Mouse (Mus musculus): ENCODE measurements around the gene Slitrk5.
"Not testable (repeated sequence)": the region's sequence is repeated elsewhere in the genome, so short reads cannot be mapped to it uniquely, and the experiment has no call there.

Gene Slitrk5

GRCm38 (mm10) chr14:111674664-111675147, at the start of gene Slitrk5:
TSS of gene Slitrk5 (plus strand) at chr14:111675097.
- peak; percentile 94 to 98 for DNase-seq (ENCODE audit: low spot score in 2 of 2)

DNA sequence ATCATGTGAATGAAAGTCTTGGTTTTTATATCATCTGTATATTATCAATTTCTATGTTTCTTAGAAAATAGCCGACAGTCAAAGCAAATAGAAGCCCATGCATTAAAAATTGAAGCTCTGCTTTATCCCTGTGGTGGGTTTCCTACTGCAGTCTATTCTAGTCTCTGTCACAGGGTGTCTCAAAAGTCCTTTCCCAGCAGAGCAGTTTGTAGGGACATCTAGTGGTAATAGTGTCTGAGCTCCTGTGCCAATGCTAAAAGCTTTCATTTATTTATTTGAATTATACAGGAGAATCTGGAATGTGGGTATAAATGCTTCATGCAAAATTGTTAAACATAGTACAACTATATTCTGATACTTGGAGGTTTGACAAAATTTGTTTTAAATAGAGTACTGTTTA, 2.0 kb upstream of the Slitrk5 start:
- no peak for DNase-seq (ENCODE audit: low spot score in 2 of 2)

GRCm38 (mm10) chr14:111675211-111676165, 591 bp downstream of the Slitrk5 start:
- peak; percentile 54 to 72 for DNase-seq (ENCODE audit: low spot score in 2 of 2)

GRCm38 (mm10) chr14:111676166-111676581, 1.3 kb downstream of the Slitrk5 start:
- peak; percentile 29 to 50 for DNase-seq (ENCODE audit: low spot score in 2 of 2)

DNA sequence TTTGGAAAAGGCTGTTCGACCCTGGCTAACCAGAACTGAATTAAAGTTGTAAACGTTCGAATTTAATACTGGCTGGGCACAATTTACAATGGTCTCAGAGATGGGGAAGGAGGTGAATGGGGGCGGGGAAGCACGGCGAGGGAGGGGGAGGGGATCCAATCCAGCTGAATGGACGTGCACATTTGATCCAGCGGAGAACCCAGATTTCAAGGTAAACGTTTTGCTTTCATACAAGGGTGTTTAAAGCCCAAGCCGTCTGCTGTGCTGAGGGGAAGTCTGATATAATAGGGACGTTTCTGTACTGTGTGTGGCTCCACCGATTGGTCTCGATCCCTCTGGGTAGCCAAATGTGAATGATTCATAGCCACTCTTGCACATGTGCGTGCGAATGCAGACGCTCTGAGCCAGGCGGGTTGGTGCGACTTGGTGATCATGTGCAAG, 2.0 kb downstream of the Slitrk5 start:
- DNase-seq (ENCODE audit: low spot score in 2 of 2): peak in 1 of 2 experiments; percentile 36

DNA sequence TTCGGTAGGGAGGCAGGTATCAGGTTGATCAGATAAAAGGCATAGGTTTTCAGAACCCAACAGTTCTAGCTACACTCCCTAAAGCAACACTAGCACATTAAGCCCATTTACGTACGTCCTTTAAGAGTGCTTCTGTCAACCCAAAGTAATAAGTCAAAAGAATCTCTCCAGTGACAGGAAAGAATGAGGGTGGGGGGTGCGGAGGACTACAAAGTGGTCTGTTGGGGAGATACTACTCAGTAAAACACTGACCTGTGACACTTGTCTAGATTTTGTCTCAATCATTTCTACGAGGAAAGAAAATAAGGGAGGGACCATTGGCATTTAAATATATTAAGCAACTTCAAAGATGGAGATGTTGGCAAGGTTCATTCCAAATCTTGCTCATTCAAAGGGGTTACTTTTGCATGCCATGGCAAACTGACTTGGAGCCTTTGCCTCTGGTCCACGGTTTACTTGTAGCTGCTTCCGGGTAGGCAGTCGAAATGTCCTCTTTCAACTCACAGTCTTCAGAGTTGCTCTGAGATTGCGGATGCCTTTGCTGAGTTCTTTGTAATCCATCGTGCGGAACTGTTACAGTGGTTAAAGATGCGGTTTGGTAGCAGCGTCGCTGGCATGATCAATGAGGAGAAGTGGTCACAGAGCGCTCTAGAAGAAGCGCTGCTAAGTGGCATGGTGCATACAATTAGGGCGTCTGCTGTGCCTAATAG, 2.6 kb downstream of the Slitrk5 start:
- DNase-seq (ENCODE audit: low spot score in 2 of 2): no peak

DNA sequence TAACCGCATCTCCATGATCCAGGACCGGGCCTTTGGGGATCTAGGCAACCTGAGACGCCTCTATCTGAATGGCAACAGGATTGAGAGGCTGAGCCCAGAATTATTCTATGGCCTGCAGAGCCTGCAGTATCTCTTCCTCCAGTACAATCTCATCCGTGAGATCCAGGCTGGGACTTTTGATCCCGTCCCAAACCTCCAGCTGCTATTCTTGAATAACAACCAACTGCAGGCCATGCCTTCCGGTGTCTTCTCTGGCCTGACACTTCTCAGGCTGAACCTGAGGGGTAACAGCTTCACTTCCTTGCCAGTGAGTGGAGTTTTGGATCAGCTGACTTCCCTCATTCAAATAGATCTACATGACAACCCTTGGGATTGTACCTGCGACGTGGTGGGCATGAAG, 5.4 kb downstream of the Slitrk5 start:
- peak in 1 of 2 experiments; percentile 12 for DNase-seq (ENCODE audit: low spot score in 2 of 2)

- peak in 1 of 2 experiments; percentile 19 for DNase-seq (ENCODE audit: low spot score in 2 of 2)
These were observed 6.3 kb downstream of the Slitrk5 start for GRCm38 (mm10) chr14:111681092-111681708.

DNA sequence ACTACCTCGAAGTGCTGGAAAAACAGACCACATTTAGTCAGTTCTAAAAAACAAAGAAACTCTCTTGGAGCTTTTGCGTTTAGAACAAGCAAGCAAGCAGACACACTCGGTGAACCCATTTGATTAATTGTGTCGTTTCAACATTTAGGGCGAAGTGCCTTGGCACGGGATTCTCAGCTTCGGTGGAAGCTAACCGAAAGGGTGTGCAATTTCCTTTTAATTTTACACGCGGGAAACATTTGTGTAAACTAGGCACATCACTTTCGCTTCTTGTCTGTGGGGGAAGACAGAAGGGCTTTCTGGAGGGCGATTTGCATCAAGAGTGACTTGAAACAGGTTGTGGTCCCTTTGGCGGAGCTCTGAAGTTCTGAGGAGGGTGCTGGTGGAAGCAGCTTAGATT, 6.9 kb downstream of the Slitrk5 start:
- DNase-seq (ENCODE audit: low spot score in 2 of 2): no peak

DNA sequence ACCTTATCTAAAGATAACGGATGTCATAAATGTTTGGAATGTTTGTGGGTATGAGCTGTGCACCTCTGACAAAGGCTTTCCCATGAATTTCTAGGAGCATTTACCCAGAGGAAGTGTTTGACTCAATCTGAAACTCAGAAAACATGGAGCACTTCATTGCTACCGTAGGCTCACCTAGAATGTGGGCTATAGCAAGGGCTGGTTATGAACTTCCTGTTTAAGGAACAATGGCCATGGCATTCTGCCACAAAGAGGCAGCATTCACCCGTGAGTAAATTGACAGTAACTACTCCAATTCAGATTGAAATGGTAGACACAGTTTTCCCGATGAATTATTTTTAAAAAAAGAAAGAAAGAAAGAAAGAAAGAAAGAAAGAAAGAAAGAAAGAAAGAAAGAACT, 8.6 kb downstream of the Slitrk5 start:
- no peak for DNase-seq (ENCODE audit: low spot score in 2 of 2)

- DNase-seq (ENCODE audit: low spot score in 2 of 2): not testable (repeated sequence)
These were observed 15.2 kb downstream of the Slitrk5 start for GRCm38 (mm10) chr14:111690139-111690538.

GRCm38 (mm10) chr14:111729833-111730232, 54.9 kb downstream of the Slitrk5 start:
- DNase-seq (ENCODE audit: low spot score in 2 of 2): no peak
